Mouse (Mus musculus): ENCODE measurements around the gene Tec. TPM values are rescaled to one million over a fixed set of nuclear protein-coding genes. Genes with fewer than 3 reads are reported as not detected.

Gene Tec
- polyA plus RNA-seq (2012; rRNA removed), result 3.7 and 4.4 TPM in 2 replicates

DNA sequence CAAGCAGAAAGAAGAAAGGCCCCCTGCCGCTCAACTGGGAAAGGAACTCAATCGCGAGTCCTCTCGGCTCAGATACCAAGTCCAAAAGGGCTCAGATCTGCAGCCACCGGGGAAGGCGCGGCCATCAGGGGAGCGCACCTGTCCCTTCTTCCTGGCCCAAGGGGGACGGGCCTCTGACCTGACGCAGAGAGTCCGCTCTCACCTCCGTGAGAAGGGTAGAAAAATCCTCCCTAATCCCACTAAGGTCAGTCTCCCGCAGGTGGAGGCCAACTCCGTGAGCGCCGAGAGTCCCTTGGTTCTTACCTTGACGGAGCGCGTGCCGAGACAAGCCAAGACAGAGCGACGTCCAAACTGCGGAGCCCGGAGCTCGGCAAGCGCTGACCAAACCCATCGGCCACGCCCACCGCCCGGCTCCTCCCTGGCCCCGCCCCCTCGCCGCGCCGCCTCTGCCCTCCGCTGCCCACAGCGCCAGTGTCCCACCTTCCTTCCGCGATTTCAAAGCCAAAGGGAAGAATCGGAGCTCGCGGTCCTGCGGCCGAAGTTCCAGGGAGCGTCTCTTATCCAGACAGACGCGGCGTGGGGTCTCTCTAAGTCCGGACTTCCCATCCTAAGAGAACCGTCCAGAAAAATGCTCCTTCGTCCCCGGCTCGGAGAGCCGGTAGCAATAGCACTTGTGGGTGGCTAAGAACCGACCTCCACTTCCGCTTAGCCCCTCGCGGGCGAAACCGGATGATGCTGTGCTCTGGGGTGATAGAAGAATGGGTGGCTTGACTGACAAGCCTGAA lies at the start of gene Tec:
Gene Tec, minus strand, starts transcription at position 393 of the 785 bp plus-strand sequence.

DNA sequence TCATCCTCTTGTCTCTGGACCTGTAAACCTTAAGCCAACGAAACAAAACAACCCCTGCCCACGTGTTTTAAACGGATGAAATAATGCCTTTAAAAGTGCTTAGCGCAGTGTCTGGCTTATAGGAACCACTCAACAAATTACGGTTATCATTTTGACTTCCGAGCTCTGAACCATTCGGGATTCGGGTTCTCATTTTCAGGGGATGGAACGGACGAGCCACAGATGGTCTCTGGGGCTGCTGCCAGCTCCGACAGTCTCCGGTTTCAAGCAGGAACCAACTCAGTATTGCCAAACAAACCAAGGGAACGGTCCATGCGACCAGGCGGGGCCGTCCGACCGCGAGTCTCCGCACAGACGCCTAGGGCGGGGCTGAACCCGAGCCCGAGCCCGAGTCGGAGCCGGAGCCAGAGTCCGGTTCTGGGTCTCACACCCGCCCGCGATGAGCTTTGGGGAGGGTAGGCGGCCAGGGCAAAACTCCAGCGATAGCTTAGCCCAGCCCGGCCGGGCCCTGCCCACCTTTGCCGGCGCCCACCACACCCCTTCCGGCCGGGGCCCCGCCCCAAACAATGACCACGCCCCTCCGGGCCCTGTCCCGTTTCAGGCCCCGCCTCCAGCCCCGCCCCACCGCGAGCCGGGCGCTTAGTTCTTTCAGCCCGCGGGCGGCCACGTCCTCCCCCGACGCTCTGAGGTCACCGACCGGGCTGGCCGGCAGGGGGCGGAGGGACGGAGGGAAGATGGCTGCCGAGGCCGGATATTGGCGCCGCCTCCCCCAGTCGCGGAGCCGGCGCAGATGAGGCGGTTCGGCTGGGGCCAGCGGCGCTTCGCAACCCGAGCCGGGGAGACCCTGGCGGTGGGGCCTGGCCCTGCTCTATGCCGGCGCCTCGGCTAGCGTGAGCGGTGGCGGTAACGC lies 45.6 kb upstream of the Tec start, which contains the start of gene Slain2:
Gene Slain2, plus strand, starts transcription at position 657 of the 910 bp plus-strand sequence.

DNA sequence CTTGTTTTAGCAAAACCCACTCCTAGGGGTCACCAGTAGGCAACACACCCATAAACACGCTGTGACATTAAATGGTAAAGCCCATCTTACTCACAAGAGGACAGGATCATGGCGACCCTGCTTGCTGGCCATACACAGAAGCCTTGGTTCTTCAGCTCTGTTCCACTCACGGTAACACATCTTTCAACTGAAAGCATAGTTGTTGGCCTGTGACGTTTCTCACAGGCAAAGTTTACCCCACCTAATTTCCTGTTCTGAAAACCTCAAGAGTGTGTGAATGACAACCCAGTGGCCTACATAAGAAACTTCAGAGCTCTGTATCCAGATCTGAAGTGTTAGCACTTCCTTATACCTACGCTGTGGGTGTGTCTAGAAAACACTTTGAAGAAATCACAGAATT lies 115.7 kb downstream of the Tec start, which contains the start of gene Txk:
Gene Txk, minus strand, starts transcription at position 193 of the 400 bp plus-strand sequence.

Other genes with a start within 250 kb of the Tec start
- gene Cnga1, start 224.2 kb downstream of the Tec start, polyA plus RNA-seq (2012; rRNA removed), result not detected in 2 replicates
- gene Nipal1, start 220.7 kb downstream of the Tec start, polyA plus RNA-seq (2012; rRNA removed), result 0.11 and 0.31 TPM in 2 replicates
- gene Txk, start 115.7 kb downstream of the Tec start, polyA plus RNA-seq (2012; rRNA removed), result 0.02 and 0.04 TPM in 2 replicates
- gene Slain2, start 45.8 kb upstream of the Tec start, polyA plus RNA-seq (2012; rRNA removed), result 17.2 and 27.9 TPM in 2 replicates
- gene Gm10135, start 106.2 kb upstream of the Tec start, polyA plus RNA-seq (2012; rRNA removed), result not detected in 2 replicates
- 5.2 and 9.3 TPM in 2 replicates for gene Slc10a4, start 138.4 kb upstream of the Tec start, polyA plus RNA-seq (2012; rRNA removed)